Mouse (Mus musculus) forebrain, postnatal 0 days (tissue): ENCODE results near the gene Naxd. TPM values are rescaled to one million over a fixed set of nuclear protein-coding genes. Genes with fewer than 3 reads are reported as not detected.
A peak's percentile ranks its signal among the peaks of the same experiment; 100 is the strongest.
"Not testable (repeated sequence)": the region's sequence is repeated elsewhere in the genome, so short reads cannot be mapped to it uniquely, and the experiment has no call there.

Source experiments
- ATAC-seq: fragments of 200-750 bp; cut with Nextera tagmentation; 2 replicates; pipeline ENCODE4 v1.8.0; 2017; ENCODE audit warnings: mild to moderate bottlenecking, moderate library complexity
- DNase-seq: peaks from one replicate; pipeline ENCODE4 v3.0.0-alpha.2; 2015
- H3K27ac ChIP-seq: fragments of 300-500 bp; sonication (generic); 2 replicates; pipeline ENCODE4 v1.5.1; 2014; ENCODE audit warnings: low read depth, mild to moderate bottlenecking, antibody characterized with exemption, low read length, moderate library complexity, mixed read lengths
- H3K27me3 ChIP-seq: fragments of 300-500 bp; sonication (generic); 2 replicates; pipeline ENCODE4 v1.6.1; 2014; ENCODE audit warnings: mild to moderate bottlenecking, low read length, mixed read lengths; ENCODE audit not compliant: insufficient read depth
- H3K36me3 ChIP-seq: fragments of 300-500 bp; sonication (generic); 2 replicates; pipeline ENCODE4 v1.6.1; 2014; ENCODE audit warnings: mild to moderate bottlenecking, moderate library complexity; ENCODE audit not compliant: insufficient read depth
- H3K4me1 ChIP-seq: fragments of 300-500 bp; sonication (generic); 2 replicates; pipeline ENCODE4 v1.6.1; 2014; ENCODE audit warnings: antibody characterized with exemption; ENCODE audit not compliant: insufficient read depth
- H3K4me2 ChIP-seq: fragments of 300-500 bp; sonication (generic); 2 replicates; pipeline ENCODE4 v1.6.1; 2014; ENCODE audit warnings: low read depth, mild to moderate bottlenecking, moderate library complexity
- H3K4me3 ChIP-seq: fragments of 300-500 bp; sonication (generic); 2 replicates; pipeline ENCODE4 v1.5.1; 2014; ENCODE audit warnings: low read depth, low read length, mixed read lengths
- H3K9ac ChIP-seq: fragments of 300-500 bp; sonication (generic); 2 replicates; pipeline ENCODE4 v1.6.1; 2014; ENCODE audit warnings: mild to moderate bottlenecking
- H3K9me3 ChIP-seq: fragments of 300-500 bp; sonication (generic); 2 replicates; pipeline ENCODE4 v1.6.1; 2016; ENCODE audit warnings: low read length
- CTCF ChIP-seq: sonication (generic); IDR thresholded peaks from 2 replicates; pipeline ENCODE4 v1.5.1; 2016; ENCODE audit warnings: antibody characterized with exemption, control low read depth, low read depth
- WGBS: fragments of 180-500 bp; shearing (Covaris S2); extraction: QIAGEN DNeasy Blood & Tissue Kit; methylation state at CpG from one replicate; pipeline ENCODE4 v1.1.7; 2014; 5-methylcytosine and 5-hydroxymethylcytosine counted together
- polyA plus RNA-seq: library from polyadenylated mRNA; unstranded; fragments of >200 nt; fragmentation: Nextera tagmentation; extraction: Ambion mirVana; gene quantifications from 2 replicates; pipeline ENCODE4 v1.2.1, GENCODE M21; 2015
- total RNA-seq: library from RNA; depleted of rRNA; stranded (reverse); fragments of >200 nt; gene quantifications from 2 replicates; pipeline ENCODE4 v1.2.3, GENCODE M21; 2014

Gene Naxd
- total and polyA plus RNA-seq, 2 experiments from 2014 or later, result 89.1 to 130 TPM

DNA sequence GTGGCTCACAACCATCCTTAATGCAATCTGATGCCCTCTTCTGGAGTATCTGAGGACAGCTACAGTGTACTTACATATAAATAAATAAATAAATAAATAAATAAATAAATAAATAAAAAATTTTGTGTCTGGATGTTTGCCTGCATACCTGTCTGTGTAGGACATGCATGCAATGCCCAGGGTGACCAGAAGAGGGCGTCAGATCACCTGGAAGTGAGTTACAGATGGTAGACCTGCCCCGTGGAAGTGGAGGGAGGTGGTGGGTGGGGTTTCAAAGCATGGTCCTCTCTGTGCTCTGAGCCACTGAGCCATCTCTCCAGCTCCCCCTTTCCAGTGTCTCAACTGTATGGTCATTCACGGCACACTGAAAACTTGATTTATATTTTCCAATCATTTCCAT lies 47.1 kb downstream of the Naxd start:
- no peak overlapping the region for H3K4me3 ChIP-seq
- H3K9ac ChIP-seq, result no peak overlapping the region
- no peak overlapping the region for H3K27ac ChIP-seq
- no peaks in the 10 kb centered on the region for H3K27me3 ChIP-seq
- 39% methylated on average over 3 of the region's 3 CpGs for WGBS
- DNase-seq, result peak; percentile 16
- no peak for ATAC-seq
- no peak overlapping the region for H3K4me2 ChIP-seq
- TF ChIP-seq CTCF, result peak; percentile 59
- peaks cover 31% of the 10 kb centered on the region for H3K36me3 ChIP-seq
- no peaks in the 10 kb centered on the region for H3K4me1 ChIP-seq
- H3K9me3 ChIP-seq, result no peaks in the 10 kb centered on the region

DNA sequence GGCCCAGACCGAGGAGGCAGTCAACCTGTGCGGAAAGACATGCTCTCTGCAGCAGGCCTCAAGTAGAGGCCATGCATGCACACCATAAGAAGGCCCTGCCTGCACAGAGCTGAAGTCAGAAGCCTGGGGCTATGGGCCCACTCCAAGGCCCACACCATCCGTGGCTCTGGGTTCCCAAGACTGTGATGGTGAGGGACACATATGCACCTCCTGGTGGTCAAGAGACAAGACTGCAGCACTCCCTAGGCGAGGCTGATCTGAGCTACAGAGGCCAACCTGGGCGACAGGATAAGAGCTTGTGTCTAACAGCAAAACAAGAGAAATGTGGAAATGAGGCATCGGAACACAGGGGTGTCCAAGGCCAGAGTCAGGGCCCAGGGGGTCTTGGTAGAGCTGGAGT lies 49.8 kb downstream of the Naxd start:
- 66% methylated on average over 6 of the region's 6 CpGs for WGBS

DNA sequence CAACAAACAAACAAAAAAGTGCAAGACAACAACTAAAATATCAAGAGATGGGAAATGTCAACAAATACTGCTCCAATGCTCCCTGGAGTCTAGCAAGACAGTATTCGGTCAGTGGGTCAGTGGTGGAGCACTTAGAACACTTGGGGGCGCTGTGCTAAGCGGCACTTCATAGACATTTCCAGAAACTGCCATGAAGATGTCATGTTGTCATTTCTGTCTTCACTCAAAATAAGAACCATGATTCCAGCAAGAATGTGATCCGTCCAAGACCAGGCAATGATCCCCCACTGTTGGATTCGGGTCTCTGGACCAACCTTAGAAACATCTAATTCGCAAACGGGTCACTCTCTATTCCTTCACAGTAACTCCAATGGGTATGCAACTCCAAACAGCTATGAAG lies 52.4 kb downstream of the Naxd start:
- ATAC-seq, result no peak
- WGBS, result 23% methylated on average over 7 of the region's 7 CpGs
- Histone ChIP-seq H3K9ac (peak overlapping the region; percentile 89; the same call in 1 of the 2 replicates), H3K27ac (peak overlapping the region; percentile 92), H3K4me3 (peak overlapping the region; percentile 70), H3K4me1 (peaks cover 8% of the 10 kb centered on the region; the same call in 1 of the 2 replicates), H3K27me3 (no peaks in the 10 kb centered on the region), H3K36me3 (no peaks in the 10 kb centered on the region; the same call in 1 of the 2 replicates), H3K4me2 (peak overlapping the region; percentile 84), H3K9me3 (no peaks in the 10 kb centered on the region)
- DNase-seq, result peak; percentile 53
- peak; percentile 68 for TF ChIP-seq CTCF

More for the DNA sequence above, 49.8 kb downstream of the Naxd start:
- Histone ChIP-seq H3K4me1 (peaks cover 8% of the 10 kb centered on the region; the same call in 1 of the 2 replicates), H3K4me3 (no peak overlapping the region), H3K27ac (no peak overlapping the region), H3K4me2 (no peak overlapping the region), H3K9me3 (no peaks in the 10 kb centered on the region), H3K27me3 (no peaks in the 10 kb centered on the region), H3K36me3 (peaks cover 8% of the 10 kb centered on the region), H3K9ac (no peak overlapping the region)
- TF ChIP-seq CTCF, result peak; percentile 49
- ATAC-seq, result no peak
- DNase-seq, result no peak

DNA sequence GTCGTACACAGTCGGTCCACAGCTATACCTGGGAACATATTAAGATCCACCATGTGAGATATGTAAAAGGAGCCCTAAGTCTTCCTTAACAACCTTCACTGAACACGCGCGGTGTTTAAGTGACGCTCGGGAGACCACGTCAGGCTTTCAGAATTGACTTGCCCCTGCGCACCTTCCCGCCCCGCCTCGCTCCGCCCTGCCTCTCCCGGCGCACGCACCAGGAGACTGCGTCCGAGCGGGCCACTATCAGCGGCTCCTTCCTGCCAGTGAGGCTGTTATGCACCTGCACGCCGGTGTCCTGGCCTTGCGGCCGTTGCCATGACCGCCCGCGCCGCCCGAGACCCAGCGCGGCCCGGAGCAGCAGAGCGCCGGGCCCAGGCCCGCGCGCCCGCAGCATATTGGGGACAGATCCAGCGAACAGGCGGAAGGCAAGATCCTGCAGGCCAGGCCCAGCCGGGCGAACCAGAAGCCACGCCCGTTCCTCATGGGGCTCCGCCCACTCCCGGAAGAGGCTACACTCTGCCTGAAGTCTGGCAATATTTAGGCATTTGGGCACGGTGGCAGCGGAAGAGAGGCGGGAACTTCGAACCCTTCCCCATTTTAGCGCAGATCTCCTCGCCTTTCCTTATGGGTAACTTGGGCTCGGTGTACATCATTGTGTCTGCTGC lies 53.1 kb downstream of the Naxd start, which contains the start of gene Cars2:
Gene Cars2 (minus strand): TSS at position 503 of the 668 bp plus-strand sequence.
- no peak for TF ChIP-seq CTCF

DNA sequence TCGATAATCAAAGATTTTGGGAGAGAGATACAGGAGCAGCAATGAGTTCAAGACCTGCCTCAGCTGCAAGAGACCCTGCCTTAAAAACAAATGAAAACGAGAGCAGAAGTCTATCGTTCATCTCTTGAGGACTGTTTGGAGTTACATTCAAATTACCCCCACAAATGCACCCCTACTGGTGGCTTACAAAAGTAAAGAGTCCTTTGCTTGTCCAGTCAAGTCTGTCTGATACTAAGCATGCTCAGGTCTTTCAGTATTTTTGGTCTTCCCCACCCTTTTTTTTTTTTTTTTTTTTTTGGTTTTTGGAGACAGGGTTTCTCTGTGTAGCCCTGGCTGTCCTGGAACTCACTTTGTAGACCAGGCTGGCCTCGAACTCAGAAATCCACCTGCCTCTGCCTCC lies 54.2 kb downstream of the Naxd start:
- not testable (repeated sequence) for H3K36me3 ChIP-seq, H3K9me3 ChIP-seq, H3K4me2 ChIP-seq, H3K27me3 ChIP-seq, H3K4me1 ChIP-seq, H3K9ac ChIP-seq, H3K4me3 ChIP-seq, DNase-seq, H3K27ac ChIP-seq, ATAC-seq
- WGBS, result 69% methylated on average over 3 of the region's 4 CpGs
- peak; percentile 35 for TF ChIP-seq CTCF

More for the DNA sequence above, 53.1 kb downstream of the Naxd start, which contains the start of gene Cars2:
- Histone ChIP-seq H3K9ac (peak within 1 kb of the TSS; percentile 89), H3K27ac (peak within 1 kb of the TSS; percentile 92), H3K4me3 (peak within 1 kb of the TSS; percentile 70), H3K9me3 (no peaks in the 10 kb centered on the region), H3K4me2 (peak within 1 kb of the TSS; percentile 84), H3K4me1 (peaks cover 8% of the 10 kb centered on the region; the same call in 1 of the 2 replicates), H3K36me3 (no peaks in the 10 kb centered on the region; the same call in 1 of the 2 replicates), H3K27me3 (no peaks in the 10 kb centered on the region)
- whole genome bisulfite sequencing, result 2% methylated on average over 53 of the region's 53 CpGs
- DNase-seq, result peak; percentile 87
- peak; percentile 46 for ATAC-seq

DNA sequence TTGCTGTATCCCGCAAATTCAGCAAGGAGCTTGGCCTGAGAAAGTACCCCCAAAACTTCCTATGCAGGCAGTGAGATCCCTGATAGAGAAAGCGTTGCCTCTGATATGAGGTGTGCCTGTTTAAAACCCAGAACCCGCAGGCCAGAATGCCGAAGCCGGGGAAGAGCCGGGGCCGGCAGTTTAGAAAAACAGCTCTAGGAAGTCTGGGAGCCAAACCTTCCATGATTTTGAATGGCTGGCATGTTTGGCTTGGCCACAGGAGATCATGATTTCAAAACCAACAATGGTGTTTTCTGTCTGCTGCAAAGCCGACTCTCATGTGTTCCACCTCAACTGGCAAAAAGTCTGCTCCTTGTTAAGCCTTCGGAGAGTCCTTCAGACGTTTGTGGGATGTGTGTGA lies 55.1 kb downstream of the Naxd start:
- Histone ChIP-seq H3K9me3 (no peaks in the 10 kb centered on the region), H3K27ac (no peak overlapping the region), H3K4me3 (no peak overlapping the region), H3K9ac (no peak overlapping the region), H3K36me3 (no peaks in the 10 kb centered on the region), H3K4me1 (peaks cover 8% of the 10 kb centered on the region; the same call in 1 of the 2 replicates), H3K4me2 (no peak overlapping the region), H3K27me3 (no peaks in the 10 kb centered on the region)
- WGBS, result 89% methylated on average over 10 of the region's 10 CpGs
- DNase-seq (no peak), ATAC-seq (no peak)
- no peak for TF ChIP-seq CTCF

DNA sequence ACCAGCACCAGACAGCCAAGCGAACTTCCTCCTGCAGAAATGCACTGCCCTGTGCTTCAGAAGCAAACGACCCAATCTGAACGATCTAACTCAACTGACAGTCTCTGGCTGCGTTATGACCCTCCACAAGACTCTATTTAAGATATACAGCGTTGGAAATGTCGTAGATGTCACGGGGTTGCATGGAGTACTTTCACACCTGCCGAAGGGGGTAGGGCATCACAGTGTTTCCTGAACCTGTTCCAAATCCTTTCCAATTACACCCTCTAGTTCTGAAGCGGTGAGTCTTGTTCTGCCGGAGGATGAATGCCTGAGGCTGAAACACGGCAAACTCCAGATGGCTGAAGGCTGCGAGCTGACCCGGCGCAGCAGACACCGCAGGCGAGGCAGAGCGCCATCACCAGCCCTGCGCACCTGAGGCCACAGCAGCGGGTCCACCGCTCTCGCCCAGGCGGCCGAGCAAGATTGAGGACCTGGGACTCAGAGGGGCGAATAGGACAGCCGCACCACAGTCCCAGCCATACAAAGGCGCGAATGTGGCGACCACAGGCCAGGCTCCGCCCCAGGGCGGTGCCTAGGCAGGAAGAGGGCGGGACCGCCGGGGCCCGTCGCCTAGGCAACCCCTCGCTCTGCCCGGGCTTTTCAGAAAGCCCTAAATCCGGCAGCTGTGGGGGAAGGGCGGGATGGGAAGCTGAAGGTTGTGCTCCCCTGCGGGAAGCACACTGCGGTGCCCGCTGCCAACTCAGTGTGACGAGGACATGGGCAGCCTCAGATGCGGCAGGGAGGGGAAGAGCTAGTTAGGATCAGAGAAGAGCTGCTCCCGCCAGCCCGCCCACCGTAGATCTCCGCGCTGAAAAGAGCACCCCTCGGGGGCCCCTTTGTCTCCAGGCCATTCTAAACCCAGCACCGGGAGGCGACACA lies 57.8 kb downstream of the Naxd start, which contains the start of gene Ing1:
Gene Ing1 (plus strand): TSS at position 773 of the 921 bp plus-strand sequence.
- Histone ChIP-seq H3K4me1 (peaks cover 9% of the 10 kb centered on the region; the same call in 1 of the 2 replicates), H3K4me3 (peak within 1 kb of the TSS; percentile 91), H3K27me3 (no peaks in the 10 kb centered on the region), H3K27ac (peak within 1 kb of the TSS; percentile 100), H3K9ac (peak within 1 kb of the TSS; percentile 97), H3K4me2 (peak within 1 kb of the TSS; percentile 86), H3K36me3 (no peaks in the 10 kb centered on the region), H3K9me3 (no peaks in the 10 kb centered on the region)
- 1% methylated on average over 52 of the region's 52 CpGs for WGBS
- ATAC-seq, result peak; percentile 82
- TF ChIP-seq CTCF, result no peak
- DNase-seq, result peak; percentile 98
